Mouse (Mus musculus): Measurements from ENCODE around the gene Edrf1.

GRCm38 (mm10) chr7:133678716-133679115 is 41.4 kb downstream of the Edrf1 start:
- TF ChIP-seq RCOR1 (conservative IDR thresholded peaks at IDR 0.05; ENCODE audit: low read depth, low read length) (no peak), POLR2A (IDR thresholded peaks at IDR 0.05; ENCODE audit: low read depth, low read length) (no peak), USF2 (conservative IDR thresholded peaks at IDR 0.05; ENCODE audit: low read depth, low read length) (no peak), POLR2AphosphoS2 (IDR thresholded peaks at IDR 0.05; ENCODE audit: low read depth, low read length) (no peak), ZC3H11A (IDR thresholded peaks at IDR 0.05; ENCODE audit: low read depth, low read length) (no peak), CTCF (conservative IDR thresholded peaks at IDR 0.05 in 1 of 2, IDR thresholded peaks at IDR 0.05 in 1 of 2; ENCODE audit: low read depth in 2 of 2, low read length in 2 of 2) (no peak), NRF1 (IDR thresholded peaks at IDR 0.05; ENCODE audit: low read depth, low read length) (no peak), CHD2 (IDR thresholded peaks at IDR 0.05; ENCODE audit: low read length) (no peak), USF1 (IDR thresholded peaks at IDR 0.05; ENCODE audit: low read depth, low read length) (no peak), E2F4 (IDR thresholded peaks at IDR 0.05; ENCODE audit: insufficient replicate concordance, low read depth, low read length) (no peak), MAFK (IDR thresholded peaks at IDR 0.05; ENCODE audit: insufficient replicate concordance, low read length) (no peak), MAX (IDR thresholded peaks at IDR 0.05; ENCODE audit: low read length) (no peak), MYC (IDR thresholded peaks at IDR 0.05; ENCODE audit: low read depth, low read length) (no peak), HCFC1 (IDR thresholded peaks at IDR 0.05; ENCODE audit: low read depth, low read length) (no peak)
